Mouse (Mus musculus) CH12.LX (cell line): ENCODE data around the gene Epha2. TPM values are rescaled to one million over a fixed set of nuclear protein-coding genes. Genes with fewer than 3 reads are reported as not detected.
A peak's percentile ranks its signal among the peaks of the same experiment; 100 is the strongest.

Source experiments
- DNase-seq: peaks from one replicate; pipeline ENCODE4 v3.0.0-alpha.2; 2013; ENCODE audit errors: extremely low read depth
- H3K27ac ChIP-seq: 2 replicates; pipeline ENCODE4 v1.5.1; 2012; ENCODE audit warnings: low read depth, mild to moderate bottlenecking, control low read depth, moderate library complexity; ENCODE audit not compliant: insufficient read depth
- H3K27me3 ChIP-seq: replicated peaks from 2 replicates; pipeline ENCODE3; 2012; ENCODE audit warnings: inconsistent platforms
- H3K36me3 ChIP-seq, 2 experiments: replicated peaks in 1 of 2; 2 replicates each; pipeline versions ENCODE3 to v1.6.1; 2012; ENCODE audit warnings: inconsistent platforms in 1 of 2, low read length in 1 of 2, mild to moderate bottlenecking in 1 of 2, mixed read lengths in 1 of 2, moderate library complexity in 1 of 2; ENCODE audit not compliant: control insufficient read depth in 1 of 2, insufficient read depth in 1 of 2
- H3K4me1 ChIP-seq, 2 experiments: 2 replicates each; pipeline ENCODE4 v1.6.1; 2012; ENCODE audit warnings: inconsistent platforms in 1 of 2, moderate library complexity in 1 of 2; ENCODE audit not compliant: insufficient read depth in 2 of 2, control insufficient read depth in 1 of 2
- H3K4me2 ChIP-seq: 2 replicates; pipeline ENCODE4 v1.6.1; 2012; ENCODE audit warnings: low read depth, mild to moderate bottlenecking, control low read depth; ENCODE audit not compliant: poor library complexity, insufficient read depth, severe bottlenecking
- H3K4me3 ChIP-seq, 3 experiments: fragments of 150-350 bp in 1 of 3; sonication (generic) in 1 of 3; replicated peaks in 1 of 3; 2 replicates each; pipeline versions ENCODE3 to v1.5.1; 2011 to 2012; ENCODE audit warnings: low read depth in 2 of 3, low read length in 2 of 3, mild to moderate bottlenecking in 2 of 3, moderate library complexity in 2 of 3, control low read depth in 1 of 3, improper control_type of control experiment in 1 of 3, inconsistent platforms in 1 of 3, mixed read lengths in 1 of 3; ENCODE audit not compliant: poor library complexity in 1 of 3
- H3K79me2 ChIP-seq: replicated peaks from 2 replicates; pipeline ENCODE4 v1.6.1; 2012; ENCODE audit warnings: mild to moderate bottlenecking, moderate library complexity; ENCODE audit not compliant: control insufficient read depth, poor library complexity, insufficient read depth, severe bottlenecking; ENCODE audit errors: extremely low read depth
- H3K9ac ChIP-seq: 2 replicates; pipeline ENCODE4 v1.6.1; 2012; ENCODE audit warnings: low read depth, mild to moderate bottlenecking, control low read depth, moderate library complexity; ENCODE audit not compliant: insufficient read depth
- H3K9me3 ChIP-seq: replicated peaks from 2 replicates; pipeline ENCODE3; 2012; ENCODE audit warnings: low read length, inconsistent platforms, mixed read lengths
- BHLHE40 ChIP-seq: IDR thresholded peaks from 2 replicates; pipeline ENCODE4 v1.6.1; 2011; ENCODE audit warnings: mild to moderate bottlenecking, low read depth, low read length, improper control_type of control experiment
- EP300 ChIP-seq: IDR thresholded peaks from 2 replicates; pipeline ENCODE4 v1.6.1; 2011; ENCODE audit warnings: low read length, improper control_type of control experiment
- MAFK ChIP-seq: IDR thresholded peaks from 2 replicates; pipeline ENCODE4 v1.6.1; 2011; ENCODE audit warnings: low read length, improper control_type of control experiment; ENCODE audit not compliant: insufficient replicate concordance
- MEF2A ChIP-seq: IDR thresholded peaks from 2 replicates; pipeline ENCODE4 v1.6.1; 2014; ENCODE audit warnings: low read depth, mild to moderate bottlenecking, inconsistent platforms, low read length, improper control_type of control experiment, borderline replicate concordance
- NELFE ChIP-seq: IDR thresholded peaks from 2 replicates; pipeline ENCODE4 v1.6.1; 2011; ENCODE audit warnings: low read depth, low read length, improper control_type of control experiment
- PAX5 ChIP-seq: IDR thresholded peaks from 2 replicates; pipeline ENCODE4 v1.6.1; 2012; ENCODE audit warnings: low read length, inconsistent platforms, mixed read lengths
- POLR2AphosphoS2 ChIP-seq: IDR thresholded peaks from 2 replicates; pipeline ENCODE4 v1.6.1; 2011; ENCODE audit warnings: low read depth, low read length, improper control_type of control experiment
- RCOR1 ChIP-seq: conservative IDR thresholded peaks from 2 replicates; pipeline ENCODE4 v1.6.1; 2012; ENCODE audit warnings: low read depth, mild to moderate bottlenecking, inconsistent platforms, low read length, improper control_type of control experiment
- SMC3 ChIP-seq: IDR thresholded peaks from 2 replicates; pipeline ENCODE4 v1.6.1; 2011; ENCODE audit warnings: low read depth, low read length, improper control_type of control experiment
- TBP ChIP-seq: conservative IDR thresholded peaks from 2 replicates; pipeline ENCODE4 v1.6.1; 2011; ENCODE audit warnings: low read depth, low read length, improper control_type of control experiment
- USF2 ChIP-seq: conservative IDR thresholded peaks from 2 replicates; pipeline ENCODE4 v1.6.1; 2011; ENCODE audit warnings: low read depth, low read length, improper control_type of control experiment
- ZC3H11A ChIP-seq: IDR thresholded peaks from 2 replicates; pipeline ENCODE4 v1.6.1; 2012; ENCODE audit warnings: low read depth, mild to moderate bottlenecking, inconsistent platforms, low read length, improper control_type of control experiment
- ZKSCAN1 ChIP-seq: IDR thresholded peaks from 2 replicates; pipeline ENCODE4 v1.6.1; 2012; ENCODE audit warnings: low read depth, inconsistent platforms, low read length, improper control_type of control experiment, borderline replicate concordance
- dilution Hi-C: fragments of 300-500 bp; cut with MboI; formaldehyde crosslinking; loops from 2 replicates; pipeline ENCODE4 v1.14.3; 2020; ENCODE audit warnings: low sequenced_read_pairs; ENCODE audit not compliant: extremely low pct_unique_long_range_greater_than_20kb, extremely low pct_ligation_motif_present
- in situ Hi-C: fragments of 300-500 bp; cut with MboI; formaldehyde crosslinking; loops from 3 replicates; pipeline ENCODE4 v1.14.3; 2019; ENCODE audit warnings: low sequenced_read_pairs, low pct_ligation_motif_present, low pct_unique_long_range_greater_than_20kb, mixed read lengths
- polyA plus RNA-seq: library from polyadenylated mRNA; unstranded; fragments of >175 nt; gene quantifications from 2 replicates; pipeline ENCODE4 v1.2.1, GENCODE M21; 2012; ENCODE audit warnings: low read depth; ENCODE audit not compliant: insufficient read length
- total RNA-seq, 2 experiments: library from RNA; depleted of rRNA; stranded (reverse); fragments of 300-350 nt in 1 of 2; fragments of >200 nt in 1 of 2; gene quantifications; 2 replicates each; pipeline ENCODE4 v1.2.3; 2012 to 2014

Epha2 gene
- total and polyA plus RNA-seq, 3 experiments = 0.55 to 0.81 (median 0.67) TPM

GRCm38 (mm10) chr4:141259413-141259812 is 41.6 kb upstream of the Epha2 start:
- H3K9me3 ChIP-seq = peaks cover 29% of the 10 kb centered on the region
- H3K4me3 ChIP-seq = no peak overlapping the region
- no peak overlapping the region for H3K27ac ChIP-seq
- H3K9ac ChIP-seq = no peak overlapping the region
- no peaks in the 10 kb centered on the region; a peak in 1 of 4 replicates for H3K4me1 ChIP-seq
- in situ Hi-C loops = no loop called here
- no peak for DNase-seq
- peaks cover 61% of the 10 kb centered on the region for H3K27me3 ChIP-seq
- no peaks in the 10 kb centered on the region for H3K79me2 ChIP-seq
- H3K4me2 ChIP-seq = no peak overlapping the region
- TF ChIP-seq SMC3 (no peak), NELFE (no peak), PAX5 (no peak), USF2 (no peak), RCOR1 (no peak), POLR2AphosphoS2 (no peak), BHLHE40 (0 out of 2 replicates have a peak, but pooled peaks have one; percentile 6), MEF2A (no peak)
- H3K36me3 ChIP-seq = no peaks in the 10 kb centered on the region
- dilution Hi-C loops = no loop called here

GRCm38 (mm10) chr4:141260007-141260723 is 40.9 kb upstream of the Epha2 start:
- TF ChIP-seq TBP (no peak), ZC3H11A (no peak), EP300 (no peak), MAFK (no peak), ZKSCAN1 (no peak)
- no peaks in the 10 kb centered on the region for H3K36me3 ChIP-seq
- peaks cover 54% of the 10 kb centered on the region for H3K27me3 ChIP-seq
- in situ Hi-C loops (no loop called here), dilution Hi-C loops (no loop called here)
- H3K9ac ChIP-seq = no peak overlapping the region
- no peaks in the 10 kb centered on the region; a peak in 1 of 4 replicates for H3K4me1 ChIP-seq
- H3K79me2 ChIP-seq = no peaks in the 10 kb centered on the region
- no peak overlapping the region for H3K4me2 ChIP-seq
- H3K9me3 ChIP-seq = peaks cover 29% of the 10 kb centered on the region
- no peak for DNase-seq
- H3K27ac ChIP-seq = no peak overlapping the region
- H3K4me3 ChIP-seq = no peak overlapping the region
